Mouse (Mus musculus): ENCODE results near the gene Zfp592.

- TF ChIP-seq CTCF (IDR thresholded peaks at IDR 0.05 in 2 of 3, conservative IDR thresholded peaks at IDR 0.05 in 1 of 3; ENCODE audit: control insufficient read depth in 1 of 3, insufficient read depth in 1 of 3, low read depth in 2 of 3, low read length in 3 of 3, poor library complexity in 1 of 3, severe bottlenecking in 1 of 3) = no peak
- no peak for TF ChIP-seq MEF2A (IDR thresholded peaks at IDR 0.05; ENCODE audit: extremely low read depth, insufficient replicate concordance, low read depth, low read length, poor library complexity, severe bottlenecking)
- no peak for TF ChIP-seq SMC3 (IDR thresholded peaks at IDR 0.05; ENCODE audit: low read depth, low read length)
- no peak for TF ChIP-seq POLR2AphosphoS5 (IDR thresholded peaks at IDR 0.05; ENCODE audit: borderline replicate concordance, low read depth, low read length)
- TF ChIP-seq POLR2A (IDR thresholded peaks at IDR 0.05; ENCODE audit: control insufficient read depth in 1 of 2, insufficient read depth in 1 of 2, low read depth in 1 of 2, low read length in 2 of 2, poor library complexity in 1 of 2) = no peak
Observed at GRCm38 (mm10) chr7:80992063-80992462, 1.4 kb upstream of the Zfp592 start.

All from MEL (cell line).